Mouse (Mus musculus): Measurements from ENCODE around the gene Thsd1.

Thsd1 gene

DNA sequence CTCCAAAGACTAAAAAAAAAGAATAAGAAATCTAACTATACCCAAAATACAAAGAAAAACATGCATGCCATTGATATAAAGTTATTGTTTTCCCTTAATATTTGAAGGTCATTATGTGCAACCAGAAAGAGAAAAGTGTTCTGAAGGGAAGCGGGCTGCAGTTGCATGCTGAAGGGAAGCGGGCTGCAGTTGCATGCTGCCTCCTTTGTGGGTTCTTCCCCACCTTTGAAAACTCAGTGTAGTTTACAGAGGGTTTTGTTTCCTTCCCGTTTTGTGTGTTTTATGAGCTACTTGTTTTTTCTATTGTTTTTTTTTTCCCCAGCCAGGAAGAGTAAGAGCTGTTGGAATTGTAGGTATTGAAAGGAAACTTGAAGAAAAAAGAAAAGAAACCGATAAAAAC is 19.6 kb upstream of the Thsd1 start:
- Histone ChIP-seq H3K4me1 (replicated peaks; ENCODE audit: low read depth, low read length) (no peaks in the 10 kb centered on the region), H3K9me3 (ENCODE audit: low read length) (no peaks in the 10 kb centered on the region), H3K4me3 (replicated peaks; ENCODE audit: low read length) (no peak overlapping the region), H3K36me3 (ENCODE audit: insufficient read depth, low read length) (peaks cover 42% of the 10 kb centered on the region), H3K27me3 (ENCODE audit: insufficient read depth, low read length) (no peaks in the 10 kb centered on the region)
- TF ChIP-seq CTCF (conservative IDR thresholded peaks at IDR 0.05; ENCODE audit: low read length) (no peak), POU5F1 (IDR thresholded peaks at IDR 0.05; ENCODE audit: borderline replicate concordance, low read length) (no peak), NANOG (IDR thresholded peaks at IDR 0.05; ENCODE audit: borderline replicate concordance, low read length) (no peak)

DNA sequence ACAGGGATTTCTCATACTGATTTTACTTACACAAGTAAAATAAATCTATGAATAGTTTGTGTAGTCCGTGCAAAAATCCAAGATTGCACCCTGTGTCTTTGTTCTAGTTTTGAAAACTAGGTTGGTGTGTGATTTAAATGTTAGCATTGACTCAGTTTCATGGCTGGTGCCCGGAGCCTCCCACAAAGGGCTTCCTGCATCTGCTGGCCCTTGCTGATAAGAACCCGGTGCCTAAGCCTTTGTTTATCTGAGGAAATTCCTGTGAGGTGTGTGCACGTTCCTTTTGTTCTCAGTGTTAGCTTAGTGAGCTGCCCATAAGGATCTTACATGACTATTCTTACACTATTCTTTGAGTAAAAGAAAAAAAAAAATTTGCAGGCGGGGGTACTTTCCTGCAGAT is 18.1 kb upstream of the Thsd1 start:
- Histone ChIP-seq H3K9me3 (ENCODE audit: low read length) (no peaks in the 10 kb centered on the region), H3K4me3 (replicated peaks; ENCODE audit: low read length) (no peak overlapping the region), H3K4me1 (replicated peaks; ENCODE audit: low read depth, low read length) (no peaks in the 10 kb centered on the region), H3K36me3 (ENCODE audit: insufficient read depth, low read length) (peaks cover 47% of the 10 kb centered on the region), H3K27me3 (ENCODE audit: insufficient read depth, low read length) (no peaks in the 10 kb centered on the region)
- no peak for TF ChIP-seq CTCF (conservative IDR thresholded peaks at IDR 0.05; ENCODE audit: low read length)
- no peak for TF ChIP-seq POU5F1 (IDR thresholded peaks at IDR 0.05; ENCODE audit: borderline replicate concordance, low read length)
- no peak for TF ChIP-seq NANOG (IDR thresholded peaks at IDR 0.05; ENCODE audit: borderline replicate concordance, low read length)

DNA sequence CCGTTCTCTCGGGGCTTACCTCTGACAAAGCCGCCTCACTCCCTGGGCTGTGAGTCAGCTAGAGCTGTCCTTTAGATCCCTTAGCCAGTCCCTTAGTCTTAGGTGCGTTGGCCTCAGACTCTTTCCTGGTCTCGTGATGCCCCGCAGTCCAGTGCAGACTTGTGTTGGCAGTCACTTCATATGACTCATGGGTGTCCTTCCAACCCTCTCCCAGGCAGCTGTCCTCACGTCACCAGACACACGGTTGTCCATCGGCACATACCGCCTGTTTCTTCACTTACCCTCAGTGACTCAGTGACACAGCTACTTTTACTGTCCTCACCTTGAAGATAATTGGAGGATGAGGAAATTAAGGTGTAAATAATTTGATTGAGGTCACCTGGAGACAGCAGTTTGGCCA is 12.3 kb upstream of the Thsd1 start:
- Histone ChIP-seq H3K4me3 (replicated peaks; ENCODE audit: low read length) (no peak overlapping the region), H3K4me1 (replicated peaks; ENCODE audit: low read depth, low read length) (peaks cover 13% of the 10 kb centered on the region), H3K36me3 (ENCODE audit: insufficient read depth, low read length) (peaks cover 68% of the 10 kb centered on the region), H3K9me3 (ENCODE audit: low read length) (no peaks in the 10 kb centered on the region), H3K27me3 (ENCODE audit: insufficient read depth, low read length) (no peaks in the 10 kb centered on the region)
- TF ChIP-seq POU5F1 (IDR thresholded peaks at IDR 0.05; ENCODE audit: borderline replicate concordance, low read length): no peak
- TF ChIP-seq CTCF (conservative IDR thresholded peaks at IDR 0.05; ENCODE audit: low read length): no peak
- TF ChIP-seq NANOG (IDR thresholded peaks at IDR 0.05; ENCODE audit: borderline replicate concordance, low read length): no peak

DNA sequence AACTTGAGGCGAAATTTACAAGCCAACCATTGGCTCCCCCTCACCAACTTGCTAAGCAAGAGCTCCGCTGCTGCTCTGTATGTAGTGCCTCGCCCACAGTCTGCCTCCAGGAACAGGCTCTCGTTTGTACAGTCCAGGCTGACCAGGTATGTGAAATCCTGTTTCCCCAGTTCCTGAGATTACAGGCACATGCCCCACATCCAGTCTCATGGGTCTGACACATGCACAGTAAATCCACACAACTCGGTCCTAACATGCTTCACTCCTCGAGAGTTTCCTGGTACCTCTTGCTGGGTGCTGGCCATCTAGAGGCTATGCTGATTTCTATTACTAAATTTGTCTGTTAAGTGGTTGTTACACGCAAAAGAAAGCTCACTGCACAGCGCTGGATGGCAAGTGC is 752 bp upstream of the Thsd1 start:
- Histone ChIP-seq H3K9me3 (ENCODE audit: low read length) (no peaks in the 10 kb centered on the region), H3K36me3 (ENCODE audit: insufficient read depth, low read length) (peaks cover 2% of the 10 kb centered on the region; the same call in 1 of the 2 replicates), H3K4me3 (replicated peaks; ENCODE audit: low read length) (no peak overlapping the region), H3K4me1 (replicated peaks; ENCODE audit: low read depth, low read length) (peaks cover 35% of the 10 kb centered on the region), H3K27me3 (ENCODE audit: insufficient read depth, low read length) (peaks cover 23% of the 10 kb centered on the region)
- no peak for TF ChIP-seq CTCF (conservative IDR thresholded peaks at IDR 0.05; ENCODE audit: low read length)
- no peak for TF ChIP-seq NANOG (IDR thresholded peaks at IDR 0.05; ENCODE audit: borderline replicate concordance, low read length)
- no peak for TF ChIP-seq POU5F1 (IDR thresholded peaks at IDR 0.05; ENCODE audit: borderline replicate concordance, low read length)

DNA sequence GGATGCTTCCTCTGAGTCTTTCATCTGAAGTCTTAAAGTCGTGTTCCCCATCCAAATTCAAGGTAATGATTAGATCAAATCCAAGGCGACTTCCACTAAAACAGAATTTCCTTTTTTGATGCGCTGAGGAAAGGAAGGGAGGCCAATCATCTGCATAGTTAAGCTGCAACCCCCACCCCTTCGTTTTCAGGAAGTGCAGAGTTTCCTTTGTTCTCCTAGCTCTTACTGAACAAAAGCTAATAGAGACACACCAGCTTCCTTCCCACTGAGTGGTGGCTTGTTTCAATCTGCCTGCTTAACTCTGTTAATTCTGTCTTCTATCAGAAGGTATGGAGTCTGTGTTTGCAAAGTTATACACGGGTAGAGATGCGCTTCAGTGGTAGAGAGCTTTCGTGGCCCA is 1.5 kb downstream of the Thsd1 start:
- H3K4me1 ChIP-seq (replicated peaks; ENCODE audit: low read depth, low read length): peaks cover 35% of the 10 kb centered on the region
- no peak for TF ChIP-seq POU5F1 (IDR thresholded peaks at IDR 0.05; ENCODE audit: borderline replicate concordance, low read length)
- TF ChIP-seq CTCF (conservative IDR thresholded peaks at IDR 0.05; ENCODE audit: low read length): no peak
- no peak for TF ChIP-seq NANOG (IDR thresholded peaks at IDR 0.05; ENCODE audit: borderline replicate concordance, low read length)
- H3K27me3 ChIP-seq (ENCODE audit: insufficient read depth, low read length): peaks cover 23% of the 10 kb centered on the region
- H3K4me3 ChIP-seq (replicated peaks; ENCODE audit: low read length): peak overlapping the region; percentile 30; the same call in 1 of the 2 replicates
- H3K9me3 ChIP-seq (ENCODE audit: low read length): no peaks in the 10 kb centered on the region
- no peaks in the 10 kb centered on the region for H3K36me3 ChIP-seq (ENCODE audit: insufficient read depth, low read length)

DNA sequence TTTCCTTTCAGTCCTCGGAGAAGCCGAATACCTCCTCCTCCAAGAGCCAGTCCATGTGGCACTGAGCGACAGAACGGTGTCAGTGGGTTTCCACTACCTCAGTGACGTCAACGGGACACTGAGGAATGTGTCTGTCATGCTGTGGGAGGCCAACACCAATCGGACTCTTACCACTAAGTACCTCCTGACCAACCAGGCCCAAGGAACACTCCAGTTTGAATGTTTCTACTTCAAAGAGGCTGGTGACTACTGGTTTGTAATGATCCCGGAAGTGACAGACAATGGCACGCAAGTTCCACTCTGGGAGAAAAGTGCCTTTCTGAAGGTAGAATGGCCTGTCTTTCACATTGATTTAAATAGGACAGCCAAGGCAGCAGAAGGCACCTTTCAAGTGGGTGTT is 15.9 kb downstream of the Thsd1 start:
- TF ChIP-seq POU5F1 (IDR thresholded peaks at IDR 0.05; ENCODE audit: borderline replicate concordance, low read length): no peak
- no peak for TF ChIP-seq NANOG (IDR thresholded peaks at IDR 0.05; ENCODE audit: borderline replicate concordance, low read length)

DNA sequence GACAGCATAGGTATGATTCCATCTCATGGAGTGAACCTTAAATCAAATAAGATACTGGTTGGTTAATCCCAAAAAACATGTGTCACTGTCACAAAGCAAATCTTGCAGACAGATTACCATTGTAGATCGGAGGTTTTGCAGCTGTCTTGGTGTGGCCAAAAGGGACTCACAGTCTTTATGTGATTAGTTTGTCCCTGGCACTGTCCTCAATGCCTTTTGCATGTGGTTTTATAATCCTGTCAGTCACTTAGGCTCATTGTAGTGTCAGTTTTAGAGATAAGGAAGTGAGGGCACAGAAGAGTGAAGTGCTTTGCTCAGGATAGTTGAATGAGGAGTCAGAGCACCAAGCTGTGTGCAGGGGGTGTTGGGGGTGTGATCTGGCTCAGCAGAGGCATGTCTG is 18.6 kb downstream of the Thsd1 start:
- TF ChIP-seq POU5F1 (IDR thresholded peaks at IDR 0.05; ENCODE audit: borderline replicate concordance, low read length) (no peak), NANOG (IDR thresholded peaks at IDR 0.05; ENCODE audit: borderline replicate concordance, low read length) (no peak), CTCF (conservative IDR thresholded peaks at IDR 0.05; ENCODE audit: low read length) (no peak)
- Histone ChIP-seq H3K4me1 (replicated peaks; ENCODE audit: low read depth, low read length) (no peaks in the 10 kb centered on the region), H3K9me3 (ENCODE audit: low read length) (no peaks in the 10 kb centered on the region), H3K4me3 (replicated peaks; ENCODE audit: low read length) (no peak overlapping the region), H3K27me3 (ENCODE audit: insufficient read depth, low read length) (no peaks in the 10 kb centered on the region), H3K36me3 (ENCODE audit: insufficient read depth, low read length) (peaks cover 9% of the 10 kb centered on the region; the same call in 1 of the 2 replicates)

More for the DNA sequence above, 15.9 kb downstream of the Thsd1 start:
- H3K36me3 ChIP-seq (ENCODE audit: insufficient read depth, low read length): peaks cover 9% of the 10 kb centered on the region; the same call in 1 of the 2 replicates
- no peaks in the 10 kb centered on the region for H3K27me3 ChIP-seq (ENCODE audit: insufficient read depth, low read length)
- no peaks in the 10 kb centered on the region for H3K4me1 ChIP-seq (replicated peaks; ENCODE audit: low read depth, low read length)
- no peaks in the 10 kb centered on the region for H3K9me3 ChIP-seq (ENCODE audit: low read length)
- H3K4me3 ChIP-seq (replicated peaks; ENCODE audit: low read length): no peak overlapping the region

DNA sequence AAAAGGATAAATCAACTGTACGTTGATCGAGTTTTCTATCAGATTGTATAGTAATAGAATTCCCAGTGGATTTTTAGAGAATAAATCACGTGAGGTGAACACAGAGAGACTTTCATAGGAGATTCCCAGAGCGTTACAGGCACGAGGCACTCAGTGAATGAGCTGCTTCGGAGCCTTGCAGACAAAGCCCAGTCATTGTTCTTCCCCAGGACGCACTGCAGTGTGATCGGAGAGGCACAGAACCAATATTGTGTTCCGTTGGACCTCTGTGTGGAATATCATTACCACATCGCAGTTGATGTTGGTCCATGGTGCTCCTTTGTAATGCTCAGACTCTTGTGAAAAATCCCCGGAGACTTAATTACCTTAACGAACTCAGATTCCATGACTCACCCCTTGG is 20.8 kb downstream of the Thsd1 start:
- TF ChIP-seq NANOG (IDR thresholded peaks at IDR 0.05; ENCODE audit: borderline replicate concordance, low read length) (no peak), POU5F1 (IDR thresholded peaks at IDR 0.05; ENCODE audit: borderline replicate concordance, low read length) (no peak), CTCF (conservative IDR thresholded peaks at IDR 0.05; ENCODE audit: low read length) (no peak)
- Histone ChIP-seq H3K27me3 (ENCODE audit: insufficient read depth, low read length) (no peaks in the 10 kb centered on the region), H3K9me3 (ENCODE audit: low read length) (no peaks in the 10 kb centered on the region), H3K4me1 (replicated peaks; ENCODE audit: low read depth, low read length) (no peaks in the 10 kb centered on the region), H3K4me3 (replicated peaks; ENCODE audit: low read length) (no peak overlapping the region), H3K36me3 (ENCODE audit: insufficient read depth, low read length) (peaks cover 9% of the 10 kb centered on the region; the same call in 1 of the 2 replicates)

DNA sequence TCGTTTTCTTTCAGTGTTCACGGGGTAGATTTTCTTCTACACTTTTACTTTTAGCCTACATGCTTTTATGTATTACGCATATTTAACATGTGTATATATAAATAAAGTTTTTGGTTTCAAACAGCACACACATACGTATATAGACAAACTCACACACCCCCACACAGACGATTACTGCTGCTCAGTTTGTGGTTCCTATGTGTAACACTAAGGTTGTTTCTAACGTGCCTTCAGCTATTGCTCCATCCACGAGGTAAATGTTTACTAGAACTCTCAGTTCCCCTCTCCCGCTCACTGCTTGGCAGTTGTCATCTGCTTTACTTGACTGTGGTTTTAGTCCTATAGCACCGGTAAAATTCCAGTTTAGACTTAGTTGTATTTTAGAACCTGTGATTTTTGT is 22.0 kb downstream of the Thsd1 start:
- Histone ChIP-seq H3K36me3 (ENCODE audit: insufficient read depth, low read length) (no peaks in the 10 kb centered on the region), H3K4me3 (replicated peaks; ENCODE audit: low read length) (no peak overlapping the region), H3K4me1 (replicated peaks; ENCODE audit: low read depth, low read length) (no peaks in the 10 kb centered on the region), H3K9me3 (ENCODE audit: low read length) (peaks cover 5% of the 10 kb centered on the region), H3K27me3 (ENCODE audit: insufficient read depth, low read length) (no peaks in the 10 kb centered on the region)
- TF ChIP-seq POU5F1 (IDR thresholded peaks at IDR 0.05; ENCODE audit: borderline replicate concordance, low read length): no peak
- no peak for TF ChIP-seq NANOG (IDR thresholded peaks at IDR 0.05; ENCODE audit: borderline replicate concordance, low read length)
- no peak for TF ChIP-seq CTCF (conservative IDR thresholded peaks at IDR 0.05; ENCODE audit: low read length)
